ENCODE assay signal across 9 mouse cellular contexts in genomic region chr3:18868117-18868739, GRCm38 (mm10).
DNase-seq lines count a peak whose midpoint lies in the region; ATAC-seq lines count a peak whose summit lies in the region.
"Had no signal": no experiment of that assay in that cellular context is flagged by ENCODE, and none has a peak within 500 bp of the region (broad histone marks: within the 10 kb centered on the region; RNA-seq: fewer than 3 reads in every experiment).

No protein-coding gene starts in this region.

- H3K9ac ChIP-seq in hindbrain, embryonic 15.5 days, result no peak overlapping the region
- no peak overlapping the region for H3K9ac ChIP-seq in liver, embryonic 12.5 days

- intact Hi-C loops in left cerebral cortex, postnatal 25 days (cut with DNase I), result no loop called here

- ATAC-seq in hindbrain, embryonic 15.5 days (ENCODE audit: low FRiP score, low read depth), result peak; percentile 79
- no peak for ATAC-seq in liver, embryonic 12.5 days

- 79% methylated on average over 4 of the region's 4 CpGs for WGBS in hindbrain, embryonic 15.5 days
- 76% methylated on average over 4 of the region's 4 CpGs for WGBS in hindbrain, embryonic 10.5 days
- whole genome bisulfite sequencing in liver, embryonic 12.5 days (ENCODE audit: insufficient replicate concordance), result 61% methylated on average over 4 of the region's 4 CpGs

- no peak overlapping the region for H3K27ac ChIP-seq in hindbrain, embryonic 15.5 days (replicated peaks)
- H3K27ac ChIP-seq in hindbrain, embryonic 10.5 days, result no peak overlapping the region
- no peak overlapping the region for H3K27ac ChIP-seq in liver, embryonic 12.5 days

- H3K4me2 ChIP-seq in hindbrain, embryonic 15.5 days, result no peak overlapping the region
- H3K4me2 ChIP-seq in liver, embryonic 12.5 days, result no peak overlapping the region

- H3K4me3 ChIP-seq in hindbrain, embryonic 15.5 days, result no peak overlapping the region
- no peak overlapping the region for H3K4me3 ChIP-seq in hindbrain, embryonic 10.5 days
- no peak overlapping the region for H3K4me3 ChIP-seq in liver, embryonic 12.5 days

- DNase-seq in hindbrain, embryonic 10.5 days (ENCODE audit: low spot score), result no peak
- DNase-seq in embryo, embryonic 9.5 days (ENCODE audit: extremely low spot score), result peak; percentile 4
- peak; percentile 14 to 48 for DNase-seq in kidney, postnatal 25 days
- DNase-seq in mesoderm, embryonic 11.5 days (ENCODE audit: low read depth, low spot score), result peak; percentile 21
- no peak for DNase-seq in left cerebral cortex, postnatal 25 days (ENCODE audit: low spot score in 2 of 2)
- DNase-seq in spleen, postnatal 4 days (ENCODE audit: low spot score in 2 of 2), result no peak
- DNase-seq: cerebellum, adult 2 months had no signal

- H3K4me1 ChIP-seq in hindbrain, embryonic 15.5 days (replicated peaks), result no peaks in the 10 kb centered on the region
- H3K4me1 ChIP-seq in hindbrain, embryonic 10.5 days (replicated peaks), result no peaks in the 10 kb centered on the region
- no peaks in the 10 kb centered on the region for H3K4me1 ChIP-seq in liver, embryonic 12.5 days

- H3K27me3 ChIP-seq in hindbrain, embryonic 15.5 days, result no peaks in the 10 kb centered on the region
- H3K27me3 ChIP-seq in hindbrain, embryonic 10.5 days (ENCODE audit: insufficient read depth, poor library complexity, severe bottlenecking), result no peaks in the 10 kb centered on the region
- no peaks in the 10 kb centered on the region for H3K27me3 ChIP-seq in liver, embryonic 12.5 days (replicated peaks)

- no peaks in the 10 kb centered on the region for H3K9me3 ChIP-seq in hindbrain, embryonic 15.5 days
- H3K9me3 ChIP-seq in hindbrain, embryonic 10.5 days, result no peaks in the 10 kb centered on the region
- H3K9me3 ChIP-seq in liver, embryonic 12.5 days (replicated peaks), result no peaks in the 10 kb centered on the region

- no peaks in the 10 kb centered on the region for H3K36me3 ChIP-seq in hindbrain, embryonic 15.5 days
- no peaks in the 10 kb centered on the region for H3K36me3 ChIP-seq in hindbrain, embryonic 10.5 days
- H3K36me3 ChIP-seq in liver, embryonic 12.5 days, result no peaks in the 10 kb centered on the region

Comparison
In these comparisons a context has a peak if more than half of its experiments do, and no peak if none do; other contexts are left out.
1. DNase-seq: peak in embryo, embryonic 9.5 days (single experiment), kidney, postnatal 25 days (2 of 2) and mesoderm, embryonic 11.5 days (single experiment); none in hindbrain, embryonic 10.5 days (single experiment), left cerebral cortex, postnatal 25 days (0 of 2) and spleen, postnatal 4 days (0 of 2).